Mouse (Mus musculus): ENCODE results near the gene Pld6.

Gene Pld6

DNA sequence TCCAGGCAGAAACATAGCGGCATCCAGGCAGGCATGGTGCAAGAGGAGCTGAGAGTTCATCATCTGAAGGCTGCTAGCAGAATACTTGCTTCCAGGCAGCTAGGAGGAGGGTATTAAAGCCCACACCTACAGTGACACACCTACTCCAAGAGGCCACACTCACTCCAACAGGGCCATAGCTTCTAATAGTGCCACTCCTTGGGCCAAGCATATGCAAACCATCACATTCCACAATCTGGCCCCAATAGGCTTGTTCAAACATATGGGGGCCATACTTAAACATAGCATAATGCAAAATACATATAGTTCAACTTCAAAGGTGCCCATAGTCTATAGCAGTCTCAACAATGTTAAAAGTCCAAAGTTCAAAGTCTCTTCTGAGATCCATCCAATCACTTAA lies 1.9 kb upstream of the Pld6 start:
- no peak for ATAC-seq (ENCODE audit: insufficient number of reproducible peaks, low FRiP score, low TSS enrichment)

DNA sequence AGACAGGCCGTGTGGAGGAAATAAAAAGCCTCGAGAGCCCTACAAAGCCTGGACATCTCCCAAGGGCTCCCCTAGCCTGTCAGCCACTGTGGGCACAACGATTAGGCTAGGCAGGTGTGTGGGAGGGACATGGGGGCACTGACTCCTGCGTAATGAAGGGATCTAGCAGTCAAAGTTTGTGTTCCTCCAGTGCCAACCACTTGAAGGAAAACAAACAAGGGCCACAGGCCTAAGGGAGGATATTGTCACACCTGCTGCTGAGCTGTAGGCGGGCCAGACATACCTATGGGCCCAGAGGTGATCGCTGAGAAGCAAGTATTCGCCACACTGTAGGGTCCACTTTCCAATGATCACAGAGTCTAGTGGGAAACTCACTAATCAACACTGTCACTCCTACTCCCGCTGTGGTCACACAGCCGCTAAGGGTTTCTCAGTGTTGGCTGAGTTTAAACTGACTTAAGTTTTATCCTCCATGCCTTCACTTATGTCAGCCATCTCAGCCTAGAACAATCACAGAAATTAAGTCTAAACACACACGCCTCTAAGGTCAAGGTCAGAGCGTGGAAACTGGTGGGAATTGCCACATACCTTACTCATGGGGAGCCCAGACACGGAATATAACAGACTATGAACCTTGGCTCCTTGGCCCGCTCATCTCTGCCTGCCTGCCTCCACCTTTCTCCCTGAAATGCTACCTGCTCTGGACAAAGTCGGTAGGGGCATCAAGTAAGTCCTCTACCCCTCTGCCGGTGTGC lies 824 bp downstream of the Pld6 start:
- no peak for ATAC-seq (ENCODE audit: insufficient number of reproducible peaks, low FRiP score, low TSS enrichment)

DNA sequence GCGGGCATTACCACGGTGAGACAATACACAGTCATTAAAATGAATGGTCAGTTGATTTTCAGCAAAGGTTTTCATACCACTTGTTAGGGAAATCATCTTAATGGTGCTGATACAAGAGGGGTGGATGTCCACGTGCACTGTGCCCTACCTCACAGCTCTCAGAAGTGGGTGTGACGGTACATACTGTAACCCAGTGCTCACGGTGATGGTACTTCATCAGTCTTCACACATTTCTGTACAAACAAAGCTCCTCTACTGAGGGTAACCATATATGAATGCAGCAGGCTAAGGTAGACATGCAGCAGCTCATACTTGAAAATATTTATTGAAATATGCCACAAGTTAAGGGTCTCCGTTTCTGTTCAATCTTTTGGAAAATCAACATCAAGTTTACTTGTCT lies 3.9 kb downstream of the Pld6 start:
- ATAC-seq (ENCODE audit: insufficient number of reproducible peaks, low FRiP score, low TSS enrichment), result no peak

DNA sequence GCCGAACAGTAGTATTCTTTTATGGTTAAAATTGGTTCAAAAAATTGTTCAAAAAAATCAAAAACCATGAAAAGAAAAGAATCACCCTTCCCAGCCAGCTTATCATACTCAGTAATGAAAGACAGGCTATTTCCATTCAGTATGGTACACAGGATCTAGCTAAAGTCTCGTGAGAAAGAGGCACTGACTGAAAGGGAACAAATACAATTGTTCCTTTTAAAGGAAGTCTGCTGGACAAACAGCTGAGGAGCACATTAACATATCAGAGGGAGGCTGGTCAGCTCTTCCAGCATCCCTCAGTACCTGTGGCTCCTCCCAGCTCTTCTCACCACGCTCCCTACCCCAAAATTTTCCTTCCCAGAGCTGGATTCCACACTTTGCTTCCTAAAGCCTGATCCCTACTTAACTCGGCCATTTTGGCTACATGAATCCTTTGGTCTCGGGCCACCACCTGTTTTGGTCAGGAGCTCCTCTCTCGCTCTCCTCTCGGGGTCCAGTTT lies 5.3 kb downstream of the Pld6 start:
- ATAC-seq (ENCODE audit: insufficient number of reproducible peaks, low FRiP score, low TSS enrichment), result no peak

DNA sequence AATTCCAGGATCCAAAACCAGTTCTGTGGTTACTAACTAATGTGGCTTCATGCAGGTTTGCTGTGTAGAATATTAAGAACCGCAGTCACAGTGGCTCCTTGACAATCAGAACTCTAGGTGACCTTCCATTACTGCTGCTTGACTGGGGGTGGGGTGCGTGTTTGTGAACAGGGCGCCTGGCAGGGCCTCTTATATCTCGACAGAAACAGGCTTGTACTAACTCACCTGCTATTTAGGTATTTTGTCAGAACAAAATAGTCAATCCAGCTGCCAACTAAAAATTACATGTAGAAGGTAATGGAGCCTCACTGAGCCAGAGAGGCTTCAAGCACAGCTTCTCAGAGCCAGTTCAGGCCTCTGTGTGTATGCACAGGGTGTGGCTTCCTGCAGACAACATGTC lies 7.2 kb downstream of the Pld6 start:
- ATAC-seq (ENCODE audit: insufficient number of reproducible peaks, low FRiP score, low TSS enrichment), result no peak

DNA sequence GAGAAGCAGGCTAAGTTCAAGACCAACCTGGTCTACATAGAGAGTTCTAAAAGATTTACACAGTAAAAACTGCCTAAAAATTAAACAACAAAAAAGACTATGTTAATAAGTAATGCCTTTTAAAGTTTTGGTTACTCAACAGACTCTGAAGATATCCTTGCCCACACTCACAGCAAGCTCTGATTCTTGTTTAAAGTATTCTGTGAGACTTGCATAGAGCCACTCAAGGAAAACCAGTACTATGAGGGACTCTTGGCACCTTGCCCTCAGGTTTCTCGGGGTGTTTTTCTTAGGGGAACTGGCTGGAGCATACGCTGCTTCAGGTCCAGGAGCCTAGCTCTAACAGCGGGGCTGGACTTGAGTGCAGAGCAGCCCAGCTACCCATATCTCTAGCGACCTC lies 8.0 kb downstream of the Pld6 start:
- ATAC-seq (ENCODE audit: insufficient number of reproducible peaks, low FRiP score, low TSS enrichment), result no peak

DNA sequence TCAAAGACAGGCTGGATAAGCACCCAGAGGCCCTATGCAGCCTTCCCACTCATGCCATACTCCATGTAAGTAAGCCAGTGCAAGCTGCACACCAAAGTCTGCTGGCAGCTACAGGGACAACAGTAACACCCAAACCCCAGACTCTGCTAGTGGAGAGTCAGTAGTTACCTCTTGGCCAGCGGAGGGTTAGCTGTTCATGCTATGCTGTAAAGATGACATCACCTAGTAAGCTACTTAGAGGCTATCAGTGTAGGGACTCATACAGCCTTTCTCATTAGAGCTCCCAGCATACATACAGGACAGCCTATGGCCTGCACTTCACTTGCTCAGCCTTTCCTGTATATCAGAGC lies 8.6 kb downstream of the Pld6 start:
- no peak for ATAC-seq (ENCODE audit: insufficient number of reproducible peaks, low FRiP score, low TSS enrichment)

DNA sequence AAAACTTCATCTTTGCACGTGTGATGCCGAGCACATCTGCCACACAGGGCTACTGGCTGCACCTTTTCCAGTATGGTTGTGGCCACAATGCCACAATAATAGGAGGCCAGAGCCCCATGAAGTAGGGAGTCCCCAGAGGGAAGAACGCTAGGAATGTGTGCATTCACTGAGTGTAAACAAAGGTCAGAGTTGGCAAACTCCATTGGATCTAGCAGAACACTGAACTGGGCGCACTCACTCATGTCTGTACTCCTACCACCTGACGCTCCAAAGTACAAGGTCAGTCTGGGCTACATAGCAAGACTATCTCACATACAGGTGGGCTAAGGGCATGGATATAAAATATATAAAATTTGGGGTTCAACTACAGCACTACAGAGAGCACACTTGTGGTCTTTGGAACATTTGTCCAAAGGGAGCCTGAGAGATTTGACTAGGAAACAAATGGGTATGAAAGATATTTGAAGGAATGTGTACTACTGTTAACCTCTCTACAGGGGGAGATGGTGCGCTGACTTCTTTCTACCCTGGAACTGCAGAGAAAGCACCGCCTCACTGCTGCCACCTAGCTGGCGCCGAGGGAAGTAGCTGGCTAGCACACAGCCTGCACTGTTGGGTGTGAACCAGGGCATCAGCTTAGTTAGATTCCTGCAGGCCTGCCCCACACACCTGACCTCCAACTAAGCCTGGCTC lies 9.1 kb downstream of the Pld6 start:
- ATAC-seq (ENCODE audit: insufficient number of reproducible peaks, low FRiP score, low TSS enrichment), result no peak; the same call in 1 of the 2 replicates

DNA sequence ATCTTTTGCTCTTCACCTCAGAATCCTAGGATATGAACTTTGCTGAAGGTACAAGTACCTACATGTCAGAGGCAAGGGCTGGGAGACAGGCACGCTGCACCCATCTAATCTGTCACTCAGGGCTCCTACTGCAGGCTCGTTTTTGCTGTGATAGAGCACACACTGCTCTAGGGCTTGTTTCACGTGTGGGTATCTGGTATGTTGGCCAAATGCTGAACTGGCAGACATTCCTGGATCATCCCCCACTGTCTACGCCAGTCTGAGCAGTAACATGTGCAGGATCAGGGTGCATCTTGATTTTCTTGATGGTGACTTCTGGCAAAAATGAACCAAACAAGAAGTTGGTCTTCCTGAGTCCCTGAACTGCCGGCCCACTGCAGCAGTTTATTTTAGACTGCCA lies 10.2 kb downstream of the Pld6 start:
- no peak for ATAC-seq (ENCODE audit: insufficient number of reproducible peaks, low FRiP score, low TSS enrichment)

DNA sequence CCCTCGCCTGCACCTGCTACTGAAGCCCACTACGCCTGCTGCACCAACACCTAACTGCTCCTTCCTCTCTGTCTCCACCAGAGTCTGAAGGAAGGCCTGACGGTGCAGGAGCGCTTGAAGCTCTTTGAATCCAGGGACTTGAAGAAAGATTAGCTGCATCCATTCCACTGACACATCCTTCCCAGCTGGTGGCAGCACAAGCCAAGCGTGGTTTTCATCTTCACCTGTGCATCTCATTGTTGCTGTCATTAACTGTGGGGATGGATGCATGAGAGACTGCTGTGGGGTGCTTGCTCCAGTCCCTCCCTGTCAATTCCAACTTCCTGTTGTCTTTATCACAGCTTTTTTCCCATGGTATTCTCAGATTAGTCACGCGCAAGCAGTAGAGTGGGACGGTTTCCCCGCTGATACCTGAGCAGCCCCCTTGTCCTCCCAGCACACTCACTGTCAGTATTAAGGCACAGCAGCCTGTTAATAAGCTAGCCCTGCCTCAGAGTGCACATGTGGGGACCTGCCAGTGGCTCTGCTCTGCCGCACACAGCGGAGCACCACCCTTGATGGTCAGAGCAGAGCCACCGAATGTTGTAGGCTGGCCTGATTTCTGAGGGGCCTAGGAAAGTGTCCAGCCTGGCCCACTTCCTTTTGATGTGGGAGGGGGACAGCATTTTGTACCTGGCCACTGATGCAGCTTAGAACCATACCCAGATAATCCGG lies 11.9 kb downstream of the Pld6 start:
- no peak for ATAC-seq (ENCODE audit: insufficient number of reproducible peaks, low FRiP score, low TSS enrichment)

DNA sequence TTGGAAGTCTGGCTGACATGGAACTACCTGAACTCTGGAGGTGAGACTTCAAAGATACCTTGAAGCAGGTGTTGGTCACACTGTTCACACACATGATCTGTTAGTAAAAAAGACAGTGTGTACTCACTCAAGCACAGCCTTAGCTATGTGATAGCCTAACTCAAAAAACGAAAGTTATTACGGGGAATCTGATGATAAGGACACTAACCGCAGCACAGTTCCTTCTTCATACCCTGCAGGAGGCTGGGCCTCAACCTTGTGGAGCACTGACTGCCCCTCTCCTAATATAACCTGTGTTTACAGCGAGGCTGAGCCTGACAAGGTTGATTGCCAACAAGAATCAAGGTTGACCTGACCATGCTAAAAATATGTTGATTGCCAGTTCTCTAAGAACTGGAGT lies 12.9 kb downstream of the Pld6 start:
- no peak for ATAC-seq (ENCODE audit: insufficient number of reproducible peaks, low FRiP score, low TSS enrichment)

DNA sequence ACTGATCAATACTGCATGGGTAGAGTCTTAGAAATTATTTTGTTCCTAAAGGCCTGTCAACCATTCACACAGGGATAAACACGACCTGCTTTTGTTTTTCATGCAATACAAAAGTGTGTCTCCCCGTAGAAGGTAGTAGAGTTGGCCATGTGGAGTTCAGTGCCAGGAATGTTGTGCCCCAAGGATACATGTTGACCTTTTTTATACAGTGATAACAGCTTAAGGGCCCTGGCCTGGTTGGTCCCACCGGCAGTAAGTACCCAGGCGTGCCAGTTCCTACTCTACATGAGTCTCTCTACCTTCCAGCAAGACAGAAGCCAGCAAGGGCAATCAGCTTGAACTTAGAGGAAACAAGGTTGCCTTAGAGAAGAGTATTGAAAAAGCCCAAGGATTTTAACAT lies 14.5 kb downstream of the Pld6 start:
- ATAC-seq (ENCODE audit: insufficient number of reproducible peaks, low FRiP score, low TSS enrichment), result no peak

DNA sequence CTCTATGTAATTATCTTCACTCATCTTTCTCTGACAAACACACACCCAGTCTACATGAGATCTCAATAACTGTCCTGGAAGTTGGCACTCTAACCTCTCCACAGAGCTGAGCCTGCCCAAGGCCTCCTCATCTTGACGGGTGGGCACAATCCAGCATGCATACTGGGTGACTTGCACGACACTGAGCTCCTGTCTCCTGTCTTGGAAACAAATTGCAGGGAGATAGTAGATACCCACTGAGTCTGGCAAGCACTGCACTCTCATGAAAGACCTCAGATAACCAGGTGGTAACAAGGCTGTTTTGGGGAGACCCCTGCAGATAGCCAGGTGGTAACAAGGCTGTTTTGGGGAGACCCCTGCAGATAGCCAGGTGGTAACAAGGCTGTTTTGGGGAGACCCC lies 15.2 kb downstream of the Pld6 start:
- ATAC-seq (ENCODE audit: insufficient number of reproducible peaks, low FRiP score, low TSS enrichment), result no peak

DNA sequence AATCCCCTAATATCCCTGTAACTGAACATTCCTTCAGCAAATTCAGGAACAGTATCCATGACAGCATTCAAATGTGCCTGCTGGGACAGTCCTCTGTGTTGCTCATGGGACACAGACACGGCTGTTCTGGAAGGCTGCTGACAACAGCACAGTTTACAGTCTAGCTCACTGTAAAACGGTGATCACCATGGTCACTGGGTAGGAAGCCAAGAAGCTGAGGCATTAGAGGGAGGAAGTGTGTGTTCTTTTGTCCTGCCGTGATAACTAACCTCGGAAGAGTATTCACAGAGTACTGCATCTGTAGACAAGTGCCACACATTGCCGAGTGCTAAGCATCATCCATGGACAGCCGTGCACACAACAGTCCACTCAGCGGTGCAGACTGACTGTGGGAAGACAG lies 16.7 kb downstream of the Pld6 start:
- ATAC-seq (ENCODE audit: insufficient number of reproducible peaks, low FRiP score, low TSS enrichment), result no peak

DNA sequence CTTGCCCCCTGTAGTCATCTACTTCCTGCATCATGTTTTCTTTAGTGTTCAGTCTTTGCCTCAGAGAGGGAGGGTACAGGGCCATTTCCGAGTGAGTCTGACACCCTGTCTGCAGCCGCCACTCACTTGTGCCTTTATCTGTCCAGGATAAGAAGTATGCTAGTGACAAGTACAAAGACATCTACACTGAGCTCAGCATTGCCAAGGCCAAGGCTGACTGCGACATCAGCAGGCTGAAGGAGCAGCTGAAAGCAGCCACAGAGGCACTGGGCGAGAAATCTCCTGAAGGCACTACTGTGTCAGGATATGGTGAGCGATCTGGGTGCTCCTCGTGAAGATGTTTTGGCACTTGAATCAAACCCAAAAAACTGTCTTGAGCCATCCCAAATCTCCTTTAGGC lies 17.7 kb downstream of the Pld6 start:
- ATAC-seq (ENCODE audit: insufficient number of reproducible peaks, low FRiP score, low TSS enrichment), result no peak

DNA sequence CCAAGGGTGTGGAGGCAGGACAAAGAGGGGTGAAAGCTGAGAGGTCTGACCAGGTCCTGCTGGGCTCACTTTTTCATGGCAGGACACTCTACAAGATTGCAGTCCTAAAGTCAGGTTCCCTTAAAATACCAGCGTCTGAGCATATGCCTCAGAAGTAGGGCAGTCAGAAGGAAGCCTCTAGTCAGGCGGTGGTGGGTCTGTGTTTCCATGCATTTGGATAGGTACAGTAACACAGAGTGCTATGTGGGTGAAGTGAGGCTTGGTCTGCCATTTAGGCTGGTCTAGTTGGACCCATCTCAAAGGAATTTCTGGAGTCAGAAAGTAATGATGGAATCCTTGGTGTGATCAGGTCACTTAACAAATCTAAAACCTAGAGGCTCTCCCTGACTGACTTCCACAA lies 18.1 kb downstream of the Pld6 start:
- no peak for ATAC-seq (ENCODE audit: insufficient number of reproducible peaks, low FRiP score, low TSS enrichment)

DNA sequence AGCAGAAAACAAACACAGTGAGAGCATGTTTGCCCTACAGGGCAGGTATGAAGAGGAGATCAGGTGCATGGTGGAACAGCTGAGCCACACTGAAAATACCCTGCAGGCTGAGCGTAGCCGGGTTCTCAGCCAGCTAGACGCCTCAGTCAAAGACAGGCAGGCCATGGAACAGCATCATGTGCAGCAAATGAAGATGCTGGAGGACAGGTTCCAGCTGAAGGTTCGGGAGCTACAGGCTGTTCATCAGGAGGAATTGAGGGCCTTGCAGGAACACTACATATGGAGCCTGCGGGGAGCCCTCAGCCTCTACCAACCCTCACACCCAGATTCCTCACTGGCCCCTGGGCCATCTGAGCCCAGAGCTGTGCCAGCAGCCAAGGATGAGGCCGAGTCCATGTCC lies 26.6 kb downstream of the Pld6 start:
- ATAC-seq (ENCODE audit: insufficient number of reproducible peaks, low FRiP score, low TSS enrichment), result no peak

DNA sequence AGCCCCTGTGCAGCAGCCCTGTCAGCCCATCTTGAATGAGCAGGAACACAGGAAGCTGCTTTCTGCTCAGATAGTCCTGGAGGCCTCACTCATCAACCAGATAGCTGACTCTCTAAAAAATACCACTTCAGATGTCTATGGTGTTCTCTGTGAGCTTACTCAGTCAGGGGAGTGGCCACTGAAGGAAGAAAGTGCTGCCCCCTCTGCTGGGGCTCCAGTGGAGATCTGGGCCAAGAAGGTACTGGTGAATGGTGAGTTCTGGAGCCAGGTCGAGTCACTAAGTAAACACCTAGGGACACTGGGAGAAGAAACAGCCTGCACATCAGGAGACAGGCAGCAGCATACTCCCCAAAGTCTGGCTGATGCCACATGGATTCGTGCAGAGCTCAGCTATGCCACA lies 27.8 kb downstream of the Pld6 start:
- ATAC-seq (ENCODE audit: insufficient number of reproducible peaks, low FRiP score, low TSS enrichment), result no peak

DNA sequence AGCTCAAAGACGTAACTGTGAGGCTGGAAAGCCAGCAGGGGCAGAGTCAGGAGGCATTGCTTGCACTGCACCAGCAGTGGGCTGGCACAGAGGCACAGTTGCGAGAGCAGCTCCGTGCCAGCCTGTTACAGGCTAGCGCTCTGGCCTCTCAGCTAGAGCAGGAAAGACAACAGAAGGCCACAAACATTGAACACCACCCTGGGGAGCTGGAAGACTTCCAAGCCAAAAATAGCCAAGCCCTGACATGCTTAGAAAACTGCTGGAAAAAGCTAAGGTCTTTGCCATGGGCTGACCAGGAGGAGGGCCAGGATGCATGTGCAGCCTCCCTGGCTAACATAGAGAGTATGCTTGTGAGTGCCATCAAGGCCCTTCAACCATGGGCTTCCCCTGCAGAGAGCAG lies 28.3 kb downstream of the Pld6 start:
- ATAC-seq (ENCODE audit: insufficient number of reproducible peaks, low FRiP score, low TSS enrichment), result peak; percentile 89

DNA sequence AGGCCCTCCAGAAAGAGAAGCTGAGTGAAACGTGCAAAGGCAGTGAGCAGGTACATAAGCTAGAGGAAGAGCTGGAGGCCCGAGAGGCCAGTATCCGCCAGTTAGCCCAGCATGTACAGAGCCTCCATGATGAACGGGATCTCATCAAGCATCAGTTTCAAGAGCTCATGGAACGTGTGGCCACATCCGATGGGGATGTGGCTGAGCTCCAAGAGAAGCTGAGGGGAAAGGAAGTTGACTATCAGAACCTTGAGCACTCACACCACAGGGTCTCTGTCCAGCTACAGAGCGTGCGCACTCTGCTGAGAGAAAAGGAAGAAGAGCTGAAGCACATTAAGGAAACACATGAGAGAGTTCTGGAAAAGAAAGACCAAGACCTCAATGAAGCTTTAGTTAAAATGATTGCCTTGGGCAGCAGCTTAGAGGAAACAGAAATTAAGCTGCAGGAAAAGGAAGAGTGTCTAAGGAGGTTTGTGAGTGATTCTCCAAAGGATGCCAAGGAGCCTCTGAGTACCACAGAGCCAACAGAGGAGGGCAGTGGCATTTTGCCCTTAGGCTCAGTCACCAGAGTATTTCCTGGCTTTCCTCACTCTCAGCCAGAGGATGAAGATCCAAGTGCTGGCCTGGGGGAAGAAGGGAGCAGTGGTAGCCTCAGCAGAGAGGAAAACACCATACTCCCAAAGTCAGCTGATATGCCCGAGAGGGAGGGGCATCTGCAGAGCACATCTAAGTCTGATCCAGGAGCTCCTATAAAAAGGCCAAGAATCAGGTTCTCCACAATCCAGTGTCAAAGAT lies 29.1 kb downstream of the Pld6 start:
- 0 out of 2 replicates have a peak, but pooled peaks have one; percentile 3 for ATAC-seq (ENCODE audit: insufficient number of reproducible peaks, low FRiP score, low TSS enrichment)

DNA sequence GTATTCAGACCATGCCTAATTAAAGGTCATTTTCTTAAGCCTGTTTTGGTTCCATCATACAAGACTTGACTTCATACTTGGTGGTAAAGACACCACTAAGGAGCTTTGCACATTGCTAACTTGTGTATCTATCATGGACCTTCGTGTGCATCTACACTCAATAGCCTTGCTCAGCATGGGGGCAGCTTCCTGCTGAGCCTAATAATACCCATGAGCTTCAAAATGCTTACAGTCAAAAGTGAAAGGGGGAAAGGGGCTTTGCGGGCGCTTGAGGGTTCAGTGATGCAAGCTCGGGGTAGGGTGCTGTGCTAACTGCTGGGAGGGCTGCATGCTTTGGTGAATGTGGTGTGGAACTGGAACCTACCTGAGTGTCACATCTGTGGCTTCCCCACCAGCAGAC lies 31.1 kb downstream of the Pld6 start:
- ATAC-seq (ENCODE audit: insufficient number of reproducible peaks, low FRiP score, low TSS enrichment), result no peak
